Mouse (Mus musculus) heart, embryonic 14.5 days (tissue): Measurements from ENCODE around the gene Bbof1. TPM values are rescaled to one million over a fixed set of nuclear protein-coding genes. Genes with fewer than 3 reads are reported as not detected.

Experiments
- ATAC-seq: fragments of 200-750 bp; cut with Nextera tagmentation; 2 replicates; pipeline ENCODE4 v1.8.0; 2017; ENCODE audit warnings: low read depth, moderate TSS enrichment; ENCODE audit not compliant: insufficient number of reproducible peaks, insufficient read depth, low FRiP score
- H3K27ac ChIP-seq, 2 experiments: fragments of 200-500 bp in 1 of 2; fragments of 300-500 bp in 1 of 2; sonication (generic) in 1 of 2; replicated peaks in 1 of 2; 2 replicates each; pipeline ENCODE4 v1.5.1; 2012 to 2014; ENCODE audit warnings: low read depth in 2 of 2, low read length in 2 of 2, control low read depth in 1 of 2, mild to moderate bottlenecking in 1 of 2, mixed read lengths in 1 of 2; ENCODE audit not compliant: control insufficient read depth in 1 of 2, insufficient read depth in 1 of 2
- H3K27me3 ChIP-seq: fragments of 300-500 bp; sonication (generic); 2 replicates; pipeline ENCODE4 v1.6.1; 2014; ENCODE audit warnings: mild to moderate bottlenecking, low read length, control low read depth; ENCODE audit not compliant: control insufficient read depth, insufficient read depth
- H3K36me3 ChIP-seq: fragments of 300-500 bp; sonication (generic); 2 replicates; pipeline ENCODE4 v1.6.1; 2014; ENCODE audit warnings: mild to moderate bottlenecking, control low read depth, low read length, mixed read lengths; ENCODE audit not compliant: control insufficient read depth, insufficient read depth
- H3K4me1 ChIP-seq, 2 experiments: fragments of 200-500 bp in 1 of 2; fragments of 300-500 bp in 1 of 2; sonication (generic) in 1 of 2; 2 replicates each; pipeline ENCODE4 v1.6.1; 2012 to 2014; ENCODE audit warnings: low read length in 2 of 2, control low read depth in 1 of 2, mixed read lengths in 1 of 2; ENCODE audit not compliant: control insufficient read depth in 2 of 2, insufficient read depth in 2 of 2
- H3K4me2 ChIP-seq: fragments of 300-500 bp; sonication (generic); 2 replicates; pipeline ENCODE4 v1.6.1; 2014; ENCODE audit warnings: mild to moderate bottlenecking, low read length
- H3K4me3 ChIP-seq, 2 experiments: fragments of 200-500 bp in 1 of 2; fragments of 300-500 bp in 1 of 2; sonication (generic) in 1 of 2; 2 replicates each; pipeline ENCODE4 v1.5.1; 2012 to 2014; ENCODE audit warnings: low read length in 2 of 2, mild to moderate bottlenecking in 2 of 2, control low read depth in 1 of 2, low read depth in 1 of 2, moderate library complexity in 1 of 2; ENCODE audit not compliant: control insufficient read depth in 1 of 2, insufficient read depth in 1 of 2
- H3K9ac ChIP-seq: fragments of 300-500 bp; sonication (generic); 2 replicates; pipeline ENCODE4 v1.6.1; 2014; ENCODE audit warnings: mild to moderate bottlenecking, low read length
- H3K9me3 ChIP-seq: fragments of 300-500 bp; sonication (generic); 2 replicates; pipeline ENCODE4 v1.6.1; 2016; ENCODE audit warnings: low read length, control low read depth; ENCODE audit not compliant: control insufficient read depth
- whole genome bisulfite sequencing: fragments of 180-500 bp; shearing (Covaris S2); extraction: QIAGEN DNeasy Blood & Tissue Kit; methylation state at CpG from one replicate; pipeline ENCODE4 v1.1.7; 2014; 5-methylcytosine and 5-hydroxymethylcytosine counted together
- polyA plus RNA-seq: library from polyadenylated mRNA; unstranded; fragments of >200 nt; fragmentation: Nextera tagmentation; extraction: Ambion mirVana; gene quantifications from 2 replicates; pipeline ENCODE4 v1.2.1, GENCODE M21; 2014

Gene Bbof1
- polyA plus RNA-seq, 1 experiment from 2014 or later: 1.7 TPM

GRCm38 (mm10) chr12:84478937-84479336 is 70.1 kb downstream of the Bbof1 start:
- no peak for ATAC-seq
- Histone ChIP-seq H3K36me3 (peaks cover 15% of the 10 kb centered on the region; the same call in 1 of the 2 replicates), H3K4me1 (no peaks in the 10 kb centered on the region), H3K27me3 (no peaks in the 10 kb centered on the region), H3K4me3 (no peak overlapping the region), H3K27ac (no peak overlapping the region), H3K4me2 (no peak overlapping the region), H3K9me3 (no peaks in the 10 kb centered on the region), H3K9ac (no peak overlapping the region)
- WGBS: 78% methylated on average over 7 of the region's 7 CpGs

GRCm38 (mm10) chr12:84481251-84481650 is 72.4 kb downstream of the Bbof1 start:
- no peak for ATAC-seq
- H3K9me3 ChIP-seq: no peaks in the 10 kb centered on the region
- H3K36me3 ChIP-seq: peaks cover 13% of the 10 kb centered on the region; the same call in 1 of the 2 replicates
- no peaks in the 10 kb centered on the region for H3K4me1 ChIP-seq
- no peaks in the 10 kb centered on the region for H3K27me3 ChIP-seq
- H3K4me3 ChIP-seq: no peak overlapping the region
- WGBS: 53% methylated on average over 2 of the region's 2 CpGs
- no peak overlapping the region for H3K9ac ChIP-seq
- H3K4me2 ChIP-seq: no peak overlapping the region
- H3K27ac ChIP-seq: no peak overlapping the region

- no peak overlapping the region for H3K4me3 ChIP-seq
- H3K27me3 ChIP-seq: no peaks in the 10 kb centered on the region
- H3K9me3 ChIP-seq: no peaks in the 10 kb centered on the region
- no peak overlapping the region for H3K27ac ChIP-seq
- ATAC-seq: no peak
- H3K9ac ChIP-seq: no peak overlapping the region
- peaks cover 13% of the 10 kb centered on the region; the same call in 1 of the 2 replicates for H3K36me3 ChIP-seq
- H3K4me2 ChIP-seq: no peak overlapping the region
- 0 out of 4 replicates have a peak, but pooled peaks cover 2 to 6% of the 10 kb centered on the region in 2 experiments for H3K4me1 ChIP-seq
- WGBS: 88% methylated on average over 14 of the region's 14 CpGs
Measured at GRCm38 (mm10) chr12:84482778-84483585, 74.1 kb downstream of the Bbof1 start.

GRCm38 (mm10) chr12:84487324-84488056 is 78.6 kb downstream of the Bbof1 start:
- Histone ChIP-seq H3K27ac (no peak overlapping the region), H3K4me1 (0 out of 4 replicates have a peak, but pooled peaks cover 2 to 6% of the 10 kb centered on the region in 2 experiments), H3K9ac (no peak overlapping the region), H3K4me2 (no peak overlapping the region), H3K4me3 (no peak overlapping the region), H3K36me3 (0 out of 2 replicates have a peak, but pooled peaks cover 3% of the 10 kb centered on the region), H3K27me3 (no peaks in the 10 kb centered on the region), H3K9me3 (no peaks in the 10 kb centered on the region)
- 19% methylated on average over 8 of the region's 8 CpGs for WGBS
- ATAC-seq: no peak

Other genes starting within 250 kb of the Bbof1 start
- 7.1 and 7.4 TPM in 2 replicates for gene Elmsan1, start 190.2 kb upstream of the Bbof1 start, polyA plus RNA-seq
- 79.0 and 92.4 TPM in 2 replicates for gene Ptgr2, start 123.8 kb upstream of the Bbof1 start, polyA plus RNA-seq
- gene Zfp410, start 92.2 kb upstream of the Bbof1 start, polyA plus RNA-seq: 53.1 and 55.4 TPM in 2 replicates
- 80.0 and 80.7 TPM in 2 replicates for gene Coq6, start 47.4 kb upstream of the Bbof1 start, polyA plus RNA-seq
- 5.3 and 6.3 TPM in 2 replicates for gene Fam161b, start 47.2 kb upstream of the Bbof1 start, polyA plus RNA-seq
- gene Entpd5, start within 50 bp of the Bbof1 start, polyA plus RNA-seq: 33.2 and 37.9 TPM in 2 replicates
- 19.1 and 20.3 TPM in 2 replicates for gene Rnf113a2, start 8.1 kb downstream of the Bbof1 start, polyA plus RNA-seq
- 60.5 and 62.6 TPM in 2 replicates for gene Aldh6a1, start 41.9 kb downstream of the Bbof1 start, polyA plus RNA-seq
- gene Lin52, start 42.4 kb downstream of the Bbof1 start, polyA plus RNA-seq: 14.2 and 14.7 TPM in 2 replicates
- not detected in 2 replicates for gene Vsx2, start 160.7 kb downstream of the Bbof1 start, polyA plus RNA-seq
- gene Abcd4, start 208.3 kb downstream of the Bbof1 start, polyA plus RNA-seq: 8.5 and 9.7 TPM in 2 replicates
- gene Vrtn, start 231.9 kb downstream of the Bbof1 start, polyA plus RNA-seq: not detected in 2 replicates